Mouse (Mus musculus): Measurements from ENCODE around the gene Olfr832. TPM values are rescaled to one million over a fixed set of nuclear protein-coding genes. Genes with fewer than 3 reads are reported as not detected.

The Olfr832 gene
- total RNA-seq (2023): not detected in 2 replicates

DNA sequence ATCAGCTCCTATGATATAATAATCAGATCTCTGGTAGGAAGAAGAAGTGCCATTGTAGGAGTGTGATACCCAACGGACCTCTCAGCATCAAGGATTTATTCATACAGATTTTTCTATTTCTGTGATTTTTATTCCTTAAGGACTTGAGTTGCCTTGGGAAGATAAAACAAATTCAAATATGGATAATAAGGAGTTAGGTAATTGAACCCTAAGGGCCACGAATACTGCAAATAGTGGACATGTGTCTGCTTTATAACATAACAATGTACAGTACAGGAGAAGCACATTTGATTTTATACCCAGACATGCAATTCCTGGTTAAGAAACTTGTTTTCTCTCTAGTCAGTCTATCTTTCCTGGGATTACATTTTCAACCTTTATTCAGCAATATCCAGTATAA lies at the start of gene Olfr832:
TSS of gene Olfr832 (plus strand) at position 301 of the 400 bp plus-strand sequence.

GRCm38 (mm10) chr9:18987690-18988089 lies 50.8 kb downstream of the Olfr832 start, which contains the start of gene Olfr834:
Gene Olfr834 (plus strand): TSS chr9:18987990.

Other genes starting within 250 kb of the Olfr832 start
- not detected in 2 replicates for gene Olfr24, start 173.1 kb upstream of the Olfr832 start, total RNA-seq (2023)
- gene Olfr828, start 117.6 kb upstream of the Olfr832 start, total RNA-seq (2023): not detected in 2 replicates
- not detected in 2 replicates for gene Olfr829, start 82.2 kb upstream of the Olfr832 start, total RNA-seq (2023)
- gene Olfr830, start 62.4 kb upstream of the Olfr832 start, total RNA-seq (2023): not detected in 2 replicates
- gene Olfr834, start 50.9 kb downstream of the Olfr832 start, total RNA-seq (2023): not detected in 2 replicates
- gene Olfr835, start 95.6 kb downstream of the Olfr832 start, total RNA-seq (2023): not detected in 2 replicates
- gene Olfr836, start 183.3 kb downstream of the Olfr832 start, total RNA-seq (2023): not detected in 2 replicates
- gene Olfr837, start 199.2 kb downstream of the Olfr832 start, total RNA-seq (2023): not detected in 2 replicates
- not detected in 2 replicates for gene Olfr839-ps1, start 240.2 kb downstream of the Olfr832 start, total RNA-seq (2023)